Mouse (Mus musculus) kidney, embryonic 14.5 days (tissue): Measurements from ENCODE around the gene Gm3417. TPM values are rescaled to one million over a fixed set of nuclear protein-coding genes. Genes with fewer than 3 reads are reported as not detected.

Experiments used
- ATAC-seq: fragments of 200-750 bp; cut with Nextera tagmentation; 2 replicates; pipeline ENCODE4 v1.8.0; 2017; ENCODE audit warnings: moderate number of reproducible peaks, mild to moderate bottlenecking, moderate TSS enrichment, moderate library complexity; ENCODE audit not compliant: low FRiP score, low TSS enrichment
- H3K27ac ChIP-seq: fragments of 300-500 bp; sonication (generic); 2 replicates; pipeline ENCODE4 v1.5.1; 2014; ENCODE audit warnings: low read depth, mild to moderate bottlenecking, low read length, moderate library complexity, mixed read lengths
- H3K27me3 ChIP-seq: fragments of 300-500 bp; sonication (generic); 2 replicates; pipeline ENCODE4 v1.6.1; 2014; ENCODE audit warnings: mild to moderate bottlenecking, low read length; ENCODE audit not compliant: control insufficient read depth, insufficient read depth
- H3K36me3 ChIP-seq: fragments of 300-500 bp; sonication (generic); 2 replicates; pipeline ENCODE4 v1.6.1; 2014; ENCODE audit warnings: low read length, mixed read lengths; ENCODE audit not compliant: control insufficient read depth, insufficient read depth
- H3K4me1 ChIP-seq: fragments of 300-500 bp; sonication (generic); 2 replicates; pipeline ENCODE4 v1.6.1; 2014; ENCODE audit warnings: low read length, mixed read lengths; ENCODE audit not compliant: control insufficient read depth, insufficient read depth
- H3K4me2 ChIP-seq: fragments of 300-500 bp; sonication (generic); replicated peaks from 2 replicates; pipeline ENCODE4 v1.6.1; 2014; ENCODE audit warnings: low read depth, mild to moderate bottlenecking, low read length
- H3K4me3 ChIP-seq: fragments of 300-500 bp; sonication (generic); 2 replicates; pipeline ENCODE4 v1.5.1; 2014; ENCODE audit warnings: mild to moderate bottlenecking, low read length
- H3K9ac ChIP-seq: fragments of 300-500 bp; sonication (generic); 2 replicates; pipeline ENCODE4 v1.6.1; 2014; ENCODE audit warnings: low read depth, mild to moderate bottlenecking, low read length, moderate library complexity
- H3K9me3 ChIP-seq: fragments of 300-500 bp; sonication (generic); 2 replicates; pipeline ENCODE4 v1.6.1; 2016; ENCODE audit warnings: low read length; ENCODE audit not compliant: control insufficient read depth
- WGBS: fragments of 180-500 bp; shearing (Covaris S2); extraction: QIAGEN DNeasy Blood & Tissue Kit; methylation state at CpG from one replicate; pipeline ENCODE4 v1.1.7; 2014; 5-methylcytosine and 5-hydroxymethylcytosine counted together
- polyA plus RNA-seq: library from polyadenylated mRNA; unstranded; fragments of >200 nt; fragmentation: Nextera tagmentation; extraction: Ambion mirVana; gene quantifications from 2 replicates; pipeline ENCODE4 v1.2.1, GENCODE M21; 2014

Gm3417 gene
- polyA plus RNA-seq, 1 experiment from 2014 or later, result not detected

DNA sequence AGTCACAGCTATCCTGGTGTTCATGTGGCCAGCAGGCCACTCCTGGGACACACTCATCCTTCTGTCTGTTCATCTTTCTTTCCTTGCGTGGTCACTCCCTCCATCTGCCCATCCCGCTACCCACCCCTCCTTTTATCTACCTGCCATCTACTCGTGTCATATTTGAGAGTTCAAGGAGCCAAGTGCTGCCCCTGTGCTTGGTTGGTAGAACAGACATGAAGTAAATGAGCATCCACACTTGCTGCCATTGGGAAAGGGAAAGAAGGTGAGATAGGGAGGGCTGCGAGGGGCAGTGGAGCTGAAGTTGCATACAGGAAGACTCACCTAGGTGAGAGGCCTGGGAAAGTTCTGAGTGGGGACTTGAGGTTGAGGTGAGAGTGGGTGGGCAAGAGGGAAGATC is 64.2 kb downstream of the Gm3417 start:
- Histone ChIP-seq H3K4me1 (no peaks in the 10 kb centered on the region), H3K4me2 (no peak overlapping the region), H3K27ac (no peak overlapping the region), H3K9me3 (no peaks in the 10 kb centered on the region), H3K9ac (no peak overlapping the region), H3K36me3 (no peaks in the 10 kb centered on the region), H3K4me3 (no peak overlapping the region), H3K27me3 (no peaks in the 10 kb centered on the region)
- 89% methylated on average over 4 of the region's 4 CpGs for WGBS
- no peak for ATAC-seq

Other genes starting within 250 kb of the Gm3417 start
- gene Wdr27, start 35.6 kb downstream of the Gm3417 start, polyA plus RNA-seq, result 6.7 and 8.3 TPM in 2 replicates
- gene 1600012H06Rik, start 35.6 kb downstream of the Gm3417 start, polyA plus RNA-seq, result 23.3 and 31.2 TPM in 2 replicates
- gene Phf10, start 17.5 kb downstream of the Gm3417 start, polyA plus RNA-seq, result 37.4 and 44.2 TPM in 2 replicates
- 8.0 and 12.7 TPM in 2 replicates for gene 9030025P20Rik, start 322 bp downstream of the Gm3417 start, polyA plus RNA-seq
- 5.2 and 8.2 TPM in 2 replicates for gene Gm3435, start 31.4 kb upstream of the Gm3417 start, polyA plus RNA-seq
- gene Ermard, start 62.4 kb upstream of the Gm3417 start, polyA plus RNA-seq, result 70.0 and 96.9 TPM in 2 replicates
- not detected in 2 replicates for gene Tcte3, start 62.7 kb upstream of the Gm3417 start, polyA plus RNA-seq
- gene Gm3448, start 62.7 kb upstream of the Gm3417 start, polyA plus RNA-seq, result 3.8 and 4.0 TPM in 2 replicates